Mouse (Mus musculus) liver, postnatal 0 days (tissue): ENCODE data around the gene Ctnnal1. TPM values are rescaled to one million over a fixed set of nuclear protein-coding genes. Genes with fewer than 3 reads are reported as not detected.

Experiments used
- ATAC-seq: fragments of 200-750 bp; cut with Nextera tagmentation; 2 replicates; pipeline ENCODE4 v1.8.0; 2017; ENCODE audit warnings: mild to moderate bottlenecking, moderate library complexity
- DNase-seq: peaks from one replicate; pipeline ENCODE4 v3.0.0-alpha.2; 2016
- H3K27ac ChIP-seq: fragments of 300-500 bp; sonication (generic); 2 replicates; pipeline ENCODE4 v1.5.1; 2014; ENCODE audit warnings: antibody characterized with exemption, moderate library complexity, mild to moderate bottlenecking, low read depth
- H3K27me3 ChIP-seq: fragments of 300-500 bp; sonication (generic); 2 replicates; pipeline ENCODE4 v1.6.1; 2014; ENCODE audit warnings: low read length, control low read depth, mixed read lengths; ENCODE audit not compliant: insufficient read depth
- H3K36me3 ChIP-seq: fragments of 300-500 bp; sonication (generic); replicated peaks from 2 replicates; pipeline ENCODE4 v1.6.1; 2014; ENCODE audit warnings: mild to moderate bottlenecking, control low read depth, low read length, moderate library complexity, mixed read lengths; ENCODE audit not compliant: insufficient read depth
- H3K4me1 ChIP-seq: fragments of 300-500 bp; sonication (generic); 2 replicates; pipeline ENCODE4 v1.6.1; 2014; ENCODE audit warnings: antibody characterized with exemption, mild to moderate bottlenecking, control low read depth; ENCODE audit not compliant: insufficient read depth
- H3K4me2 ChIP-seq: fragments of 300-500 bp; sonication (generic); 2 replicates; pipeline ENCODE4 v1.6.1; 2014; ENCODE audit warnings: low read depth, mild to moderate bottlenecking, low read length, moderate library complexity, mixed read lengths
- H3K4me3 ChIP-seq: fragments of 300-500 bp; sonication (generic); 2 replicates; pipeline ENCODE4 v1.5.1; 2014; ENCODE audit warnings: low read depth, low read length
- H3K9ac ChIP-seq: fragments of 300-500 bp; sonication (generic); replicated peaks from 2 replicates; pipeline ENCODE4 v1.6.1; 2014; ENCODE audit warnings: mild to moderate bottlenecking, moderate library complexity
- H3K9me3 ChIP-seq: fragments of 300-500 bp; sonication (generic); 2 replicates; pipeline ENCODE4 v1.6.1; 2016; ENCODE audit warnings: mild to moderate bottlenecking, control low read depth, low read length, mixed read lengths
- CTCF ChIP-seq: sonication (generic); IDR thresholded peaks from 2 replicates; pipeline ENCODE4 v1.5.1; 2016; ENCODE audit warnings: antibody characterized with exemption, low read depth
- EP300 ChIP-seq: IDR thresholded peaks from 2 replicates; pipeline ENCODE4 v1.6.1; 2016; ENCODE audit warnings: antibody characterized with exemption, low read depth, mild to moderate bottlenecking
- WGBS: fragments of 180-500 bp; shearing (Covaris S2); extraction: QIAGEN DNeasy Blood & Tissue Kit; methylation state at CpG from one replicate; pipeline ENCODE4 v1.1.7; 2014; ENCODE audit not compliant: insufficient replicate concordance; 5-methylcytosine and 5-hydroxymethylcytosine counted together
- polyA plus RNA-seq: library from polyadenylated mRNA; unstranded; fragments of >200 nt; fragmentation: Nextera tagmentation; extraction: Ambion mirVana; gene quantifications from 2 replicates; pipeline ENCODE4 v1.2.1, GENCODE M21; 2015

The Ctnnal1 gene
- polyA plus RNA-seq, 1 experiment from 2014 or later, result 5.1 TPM

DNA sequence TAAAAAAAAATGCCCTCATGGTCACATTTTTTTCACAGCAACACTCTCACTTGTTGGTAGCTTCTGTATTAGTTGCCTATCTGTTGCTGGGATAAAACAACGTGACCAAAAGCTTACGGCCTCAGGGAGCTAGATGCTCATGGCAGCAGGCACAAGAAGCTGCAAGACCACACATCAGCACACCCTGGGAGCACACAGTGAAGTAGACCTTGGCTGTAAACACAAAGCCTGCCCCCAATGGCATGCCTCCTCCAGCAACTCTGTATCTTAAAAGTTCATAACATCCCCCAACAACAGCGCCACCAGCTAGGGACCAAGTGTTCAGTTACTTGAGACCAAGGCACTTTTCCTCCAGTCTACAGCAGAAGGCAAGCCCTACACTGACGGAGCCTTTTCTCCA is 55.9 kb downstream of the Ctnnal1 start:
- Histone ChIP-seq H3K27me3 (no peaks in the 10 kb centered on the region), H3K9me3 (no peaks in the 10 kb centered on the region), H3K4me1 (no peaks in the 10 kb centered on the region; the same call in 1 of the 2 replicates), H3K36me3 (peaks cover 11% of the 10 kb centered on the region), H3K9ac (no peak overlapping the region), H3K4me3 (no peak overlapping the region), H3K27ac (no peak overlapping the region), H3K4me2 (no peak overlapping the region)
- DNase-seq (no peak), ATAC-seq (no peak)
- TF ChIP-seq CTCF (no peak), EP300 (no peak)
- 63% methylated on average over 4 of the region's 4 CpGs for WGBS

DNA sequence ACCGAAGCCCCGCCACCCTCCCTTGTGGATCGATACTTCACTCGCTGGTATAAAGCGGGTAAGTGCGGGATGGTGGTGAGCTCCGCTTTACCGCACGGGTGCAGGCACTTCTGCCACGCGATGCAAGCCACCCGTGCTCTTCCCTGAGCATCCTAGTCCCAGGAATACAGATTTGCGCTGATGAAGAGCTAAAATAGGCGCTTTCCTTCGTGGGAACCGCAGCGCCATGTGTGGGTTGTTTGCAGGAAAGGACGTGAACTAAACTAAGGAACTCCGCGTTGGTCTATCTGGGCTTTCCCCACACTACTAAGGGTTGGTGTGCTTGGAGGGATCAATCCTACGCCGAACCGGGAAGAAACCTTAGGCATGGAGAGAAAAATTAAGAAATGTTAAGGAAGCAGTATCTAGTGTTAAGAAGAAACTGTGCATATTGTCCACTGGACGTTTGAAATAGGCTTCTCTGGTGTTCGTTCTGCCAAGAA is 62.3 kb downstream of the Ctnnal1 start:
- Histone ChIP-seq H3K9ac (peak overlapping the region; percentile 70), H3K36me3 (peaks cover 31% of the 10 kb centered on the region), H3K4me1 (peaks cover 14% of the 10 kb centered on the region), H3K4me3 (peak overlapping the region; percentile 80), H3K27ac (peak overlapping the region; percentile 56; the same call in 1 of the 2 replicates), H3K4me2 (peak overlapping the region; percentile 85), H3K27me3 (no peaks in the 10 kb centered on the region), H3K9me3 (no peaks in the 10 kb centered on the region)
- WGBS, result 2% methylated on average over 25 of the region's 25 CpGs
- ATAC-seq (peak; percentile 16), DNase-seq (no peak)
- no peak for TF ChIP-seq EP300
- TF ChIP-seq CTCF, result no peak

DNA sequence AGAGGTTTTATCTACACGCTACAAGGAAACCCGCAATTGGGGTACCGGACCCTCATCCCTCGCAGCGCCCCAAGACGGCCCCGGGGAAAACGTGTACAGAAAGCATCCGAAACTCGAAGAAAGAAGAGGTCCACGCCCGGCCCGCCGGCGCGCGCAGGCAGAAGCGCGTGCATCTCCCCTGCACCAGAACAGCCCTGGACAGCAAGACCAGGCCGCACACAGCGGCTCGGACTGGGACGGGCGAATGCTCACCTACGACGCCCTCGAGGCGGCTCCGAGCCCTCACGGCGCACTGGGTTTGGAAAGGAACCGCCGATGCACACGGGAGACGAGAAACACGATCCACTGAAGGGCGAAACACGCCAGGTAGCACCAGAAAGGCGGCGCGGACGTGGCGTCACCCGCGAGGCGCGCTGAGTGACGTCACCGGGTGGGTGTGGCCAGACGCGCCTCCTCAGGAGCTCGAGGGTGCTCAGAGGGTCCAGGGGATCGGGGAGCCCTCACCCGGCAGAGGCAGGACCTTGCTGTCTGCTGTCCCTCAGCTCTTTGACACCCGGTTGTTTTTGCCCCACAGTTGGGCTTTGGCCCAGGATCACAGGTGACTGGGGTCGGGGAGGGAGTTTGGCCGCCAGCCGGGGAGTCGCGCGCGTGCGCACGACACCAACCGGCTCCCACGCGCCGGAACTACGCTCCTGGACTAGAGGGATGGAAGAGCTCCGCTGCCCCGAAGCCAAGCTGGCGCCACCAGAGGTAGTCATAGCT is 62.9 kb downstream of the Ctnnal1 start, which contains the start of the genes Elp1 and Fam206a:
Gene Elp1, minus strand, starts transcription at position 425 of the 762 bp plus-strand sequence.
Gene Fam206a, plus strand, starts transcription at position 439 of the 762 bp plus-strand sequence.
- no peaks in the 10 kb centered on the region for H3K9me3 ChIP-seq
- peak within 1 kb of the TSS; percentile 85 for H3K4me2 ChIP-seq
- peak within 1 kb of the TSS; percentile 70 for H3K9ac ChIP-seq
- peak within 1 kb of the TSS; percentile 80 for H3K4me3 ChIP-seq
- peaks cover 14% of the 10 kb centered on the region for H3K4me1 ChIP-seq
- peak; percentile 96 for DNase-seq
- TF ChIP-seq CTCF, result no peak
- TF ChIP-seq EP300, result no peak
- no peaks in the 10 kb centered on the region for H3K27me3 ChIP-seq
- H3K27ac ChIP-seq, result peak within 1 kb of the TSS; percentile 56
- peaks cover 34% of the 10 kb centered on the region for H3K36me3 ChIP-seq
- 2% methylated on average over 72 of the region's 72 CpGs for WGBS
- peak; percentile 96 for ATAC-seq

DNA sequence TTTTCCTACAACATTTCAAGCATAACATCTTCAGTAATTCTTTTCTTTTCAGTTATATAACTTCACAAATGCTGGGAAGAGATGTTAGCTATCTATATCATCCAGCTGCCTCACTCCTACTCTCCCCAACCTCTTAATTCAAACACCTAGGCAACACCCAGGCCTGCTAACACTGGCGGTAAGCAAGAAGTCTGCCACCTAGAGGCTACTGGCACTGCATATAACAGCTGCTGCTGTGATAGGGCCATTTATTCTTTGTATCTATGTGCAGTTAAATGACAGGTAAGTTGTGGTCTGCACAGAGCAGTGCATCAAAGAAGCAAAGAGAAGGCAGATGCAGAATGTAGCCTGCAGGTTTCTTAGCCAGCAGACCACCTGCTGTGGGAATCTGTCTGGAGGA is 73.6 kb downstream of the Ctnnal1 start:
- H3K4me3 ChIP-seq, result no peak overlapping the region
- no peak overlapping the region for H3K4me2 ChIP-seq
- H3K4me1 ChIP-seq, result no peaks in the 10 kb centered on the region
- no peak overlapping the region for H3K27ac ChIP-seq
- TF ChIP-seq CTCF (peak; percentile 46), EP300 (no peak)
- ATAC-seq (no peak), DNase-seq (no peak)
- WGBS, result 59% methylated on average over 1 of the region's 1 CpGs
- H3K36me3 ChIP-seq, result peaks cover 78% of the 10 kb centered on the region
- H3K27me3 ChIP-seq, result no peaks in the 10 kb centered on the region
- no peak overlapping the region for H3K9ac ChIP-seq
- no peaks in the 10 kb centered on the region for H3K9me3 ChIP-seq

DNA sequence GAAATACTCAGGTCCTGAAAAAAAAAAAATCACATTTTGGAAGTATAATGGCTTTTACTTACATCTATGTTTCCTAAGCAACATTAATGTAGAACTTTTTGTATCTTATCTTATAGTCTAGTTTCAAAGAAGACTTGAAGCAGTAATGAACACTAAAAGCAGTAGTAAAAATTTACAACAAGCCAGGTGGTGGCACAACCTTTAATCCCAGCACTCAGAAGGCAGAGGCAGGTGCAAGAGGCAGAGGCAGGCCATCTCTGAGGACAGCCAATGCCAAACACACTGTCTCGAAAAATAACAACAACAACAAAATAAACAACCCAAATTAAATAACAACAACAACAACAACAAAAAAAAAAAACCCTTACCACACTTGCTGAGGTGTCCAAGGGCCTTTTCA is 93.9 kb downstream of the Ctnnal1 start:
- Histone ChIP-seq H3K4me2 (no peak overlapping the region), H3K36me3 (peaks cover 70% of the 10 kb centered on the region), H3K4me3 (no peak overlapping the region), H3K4me1 (no peaks in the 10 kb centered on the region), H3K27me3 (no peaks in the 10 kb centered on the region), H3K27ac (no peak overlapping the region), H3K9me3 (no peaks in the 10 kb centered on the region), H3K9ac (no peak overlapping the region)
- ATAC-seq, result no peak
- no peak for DNase-seq
- 47% methylated on average over 1 of the region's 1 CpGs for WGBS
- TF ChIP-seq EP300 (no peak), CTCF (no peak)

DNA sequence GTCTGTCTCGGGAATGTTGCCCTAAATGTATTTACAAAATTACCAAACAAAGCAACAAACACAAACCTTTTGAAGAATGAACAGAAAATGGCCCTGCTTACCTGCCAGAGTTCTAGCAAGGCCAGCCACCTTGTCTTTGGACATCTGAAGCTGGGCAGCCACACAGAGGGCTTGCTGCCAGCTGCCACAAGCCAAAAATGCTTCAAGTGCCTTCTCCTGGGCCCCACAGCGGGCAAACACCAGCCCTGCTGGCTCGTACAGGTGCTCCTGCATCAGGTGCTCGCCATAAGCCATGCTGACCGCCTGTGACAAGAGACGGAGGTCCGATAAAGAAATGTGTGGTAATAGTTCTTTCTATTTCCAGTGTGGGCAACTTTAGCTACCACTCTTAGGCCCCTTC is 96.1 kb downstream of the Ctnnal1 start:
- ATAC-seq (no peak), DNase-seq (no peak)
- Histone ChIP-seq H3K4me3 (no peak overlapping the region), H3K27ac (no peak overlapping the region), H3K4me1 (no peaks in the 10 kb centered on the region), H3K27me3 (no peaks in the 10 kb centered on the region), H3K4me2 (no peak overlapping the region), H3K9ac (no peak overlapping the region), H3K36me3 (peaks cover 60% of the 10 kb centered on the region), H3K9me3 (no peaks in the 10 kb centered on the region)
- 82% methylated on average over 7 of the region's 7 CpGs for WGBS
- TF ChIP-seq EP300, result no peak
- TF ChIP-seq CTCF, result no peak
